Mouse (Mus musculus): ENCODE measurements around the gene Setmar. TPM values are rescaled to one million over a fixed set of nuclear protein-coding genes. Genes with fewer than 3 reads are reported as not detected.
"Not testable (repeated sequence)": the region's sequence is repeated elsewhere in the genome, so short reads cannot be mapped to it uniquely, and the experiment has no call there.

The Setmar gene
- polyA plus RNA-seq (2012; ENCODE audit: insufficient read depth, insufficient read length, missing spikeins) = 4.4 and 5.2 TPM in 2 replicates

DNA sequence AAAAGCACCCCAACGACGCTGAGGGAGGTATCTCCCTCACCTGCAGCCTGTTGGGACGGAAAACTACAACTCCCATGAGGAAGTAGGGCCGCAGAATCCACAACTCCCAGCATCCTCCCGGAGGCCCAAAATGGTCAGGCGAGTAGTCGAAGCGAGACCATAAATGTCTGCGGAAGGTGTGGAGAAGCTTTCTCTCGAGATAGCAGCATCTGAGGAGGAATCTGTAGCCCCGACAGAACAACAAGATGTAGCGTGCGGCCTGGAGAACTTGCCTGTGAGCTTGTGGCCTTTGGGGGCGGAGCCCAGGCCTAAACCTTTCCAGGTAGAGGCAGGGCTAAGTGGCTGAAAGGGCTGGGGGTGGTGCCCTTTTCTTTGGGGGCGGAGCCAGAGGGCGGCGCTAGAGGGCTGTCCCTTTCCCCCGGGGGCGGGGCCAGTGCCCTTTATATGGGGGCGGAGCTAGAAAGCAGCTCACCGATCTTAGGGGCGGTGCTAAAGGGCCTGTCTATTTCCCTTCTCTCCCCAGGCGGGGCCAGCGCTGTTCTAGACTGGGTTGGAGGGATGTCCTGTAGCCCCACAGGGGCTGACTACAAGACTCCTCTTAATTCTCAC is at the start of gene Setmar:
TSS of gene Setmar (plus strand) at position 128 of the 609 bp plus-strand sequence.
- no peak for TF ChIP-seq CTCF (IDR thresholded peaks at IDR 0.05; ENCODE audit: low read depth, low read length)
- no peak for TF ChIP-seq POLR2A (IDR thresholded peaks at IDR 0.05; ENCODE audit: borderline replicate concordance, low read depth, low read length)
- Histone ChIP-seq H3K27ac (ENCODE audit: insufficient read depth, low read depth, low read length) (peak within 1 kb of the TSS; percentile 59), H3K4me3 (ENCODE audit: insufficient read depth, low read length) (peak within 1 kb of the TSS; percentile 66), H3K4me1 (ENCODE audit: control insufficient read depth, insufficient read depth, low read length) (no peaks in the 10 kb centered on the region)

- H3K4me1 ChIP-seq (ENCODE audit: control insufficient read depth, insufficient read depth, low read length) = no peaks in the 10 kb centered on the region
- no peak overlapping the region for H3K4me3 ChIP-seq (ENCODE audit: insufficient read depth, low read length)
- no peak overlapping the region for H3K27ac ChIP-seq (ENCODE audit: insufficient read depth, low read depth, low read length)
- TF ChIP-seq POLR2A (IDR thresholded peaks at IDR 0.05; ENCODE audit: borderline replicate concordance, low read depth, low read length) (no peak), CTCF (IDR thresholded peaks at IDR 0.05; ENCODE audit: low read depth, low read length) (no peak)
Observed at GRCm38 (mm10) chr6:108021646-108022045, 43.2 kb upstream of the Setmar start.

DNA sequence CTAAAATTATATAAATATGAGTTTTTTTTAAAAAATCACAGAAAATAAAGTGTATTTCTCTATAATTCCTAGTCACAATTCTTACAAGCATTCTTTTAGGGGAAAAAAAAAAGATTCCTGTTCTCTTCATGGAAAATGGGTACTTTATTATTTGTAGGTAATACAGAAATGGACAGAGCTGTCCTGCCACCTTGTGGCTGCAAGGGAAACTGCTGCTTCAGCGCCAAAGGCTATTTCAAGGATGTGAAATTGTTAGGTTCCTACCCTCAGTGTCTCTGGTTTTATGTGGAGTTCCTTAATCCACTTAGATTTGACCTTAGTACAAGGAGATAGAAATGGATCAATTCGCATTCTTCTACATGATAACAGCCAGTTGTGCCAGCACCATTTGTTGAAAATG is 9.8 kb upstream of the Setmar start:
- not testable (repeated sequence) for H3K27ac ChIP-seq (ENCODE audit: insufficient read depth, low read depth, low read length); H3K4me3 ChIP-seq (ENCODE audit: insufficient read depth, low read length); H3K4me1 ChIP-seq (ENCODE audit: control insufficient read depth, insufficient read depth, low read length)
- peak; percentile 40; the same call in 1 of the 2 replicates for TF ChIP-seq CTCF (IDR thresholded peaks at IDR 0.05; ENCODE audit: low read depth, low read length)

GRCm38 (mm10) chr6:108055946-108056345 is 8.9 kb upstream of the Setmar start:
- no peak for TF ChIP-seq CTCF (IDR thresholded peaks at IDR 0.05; ENCODE audit: low read depth, low read length)
- H3K4me1 ChIP-seq (ENCODE audit: control insufficient read depth, insufficient read depth, low read length) = no peaks in the 10 kb centered on the region
- H3K4me3 ChIP-seq (ENCODE audit: insufficient read depth, low read length) = no peak overlapping the region
- H3K27ac ChIP-seq (ENCODE audit: insufficient read depth, low read depth, low read length) = no peak overlapping the region

- TF ChIP-seq CTCF (IDR thresholded peaks at IDR 0.05; ENCODE audit: low read depth, low read length) = no peak
- no peak for TF ChIP-seq POLR2A (IDR thresholded peaks at IDR 0.05; ENCODE audit: borderline replicate concordance, low read depth, low read length)
- H3K27ac ChIP-seq (ENCODE audit: insufficient read depth, low read depth, low read length) = no peak overlapping the region
- H3K4me3 ChIP-seq (ENCODE audit: insufficient read depth, low read length) = no peak overlapping the region
- no peaks in the 10 kb centered on the region for H3K4me1 ChIP-seq (ENCODE audit: control insufficient read depth, insufficient read depth, low read length)
Observed at GRCm38 (mm10) chr6:108057353-108057752, 7.5 kb upstream of the Setmar start.

DNA sequence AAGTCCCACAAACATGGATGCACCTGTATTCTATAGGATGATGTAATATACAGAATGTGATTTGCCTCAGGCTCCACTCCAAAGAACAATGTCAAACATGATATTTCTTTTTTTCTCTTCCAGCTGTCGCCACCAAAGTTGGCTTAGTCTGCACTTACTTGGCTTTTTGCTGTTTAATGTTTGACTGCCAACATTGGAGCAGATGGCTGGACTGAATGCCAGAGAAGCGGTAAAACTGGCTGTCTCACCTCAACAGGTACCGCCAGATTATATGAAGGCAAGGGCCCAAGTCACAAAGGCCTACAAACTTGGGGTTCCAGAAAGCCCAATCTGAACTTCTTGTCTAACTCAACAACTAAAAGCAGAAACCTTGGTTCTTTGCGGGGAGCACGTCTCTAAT is 6.8 kb upstream of the Setmar start:
- Histone ChIP-seq H3K4me1 (ENCODE audit: control insufficient read depth, insufficient read depth, low read length) (no peaks in the 10 kb centered on the region), H3K27ac (ENCODE audit: insufficient read depth, low read depth, low read length) (no peak overlapping the region), H3K4me3 (ENCODE audit: insufficient read depth, low read length) (no peak overlapping the region)
- no peak for TF ChIP-seq CTCF (IDR thresholded peaks at IDR 0.05; ENCODE audit: low read depth, low read length)
- no peak for TF ChIP-seq POLR2A (IDR thresholded peaks at IDR 0.05; ENCODE audit: borderline replicate concordance, low read depth, low read length)

DNA sequence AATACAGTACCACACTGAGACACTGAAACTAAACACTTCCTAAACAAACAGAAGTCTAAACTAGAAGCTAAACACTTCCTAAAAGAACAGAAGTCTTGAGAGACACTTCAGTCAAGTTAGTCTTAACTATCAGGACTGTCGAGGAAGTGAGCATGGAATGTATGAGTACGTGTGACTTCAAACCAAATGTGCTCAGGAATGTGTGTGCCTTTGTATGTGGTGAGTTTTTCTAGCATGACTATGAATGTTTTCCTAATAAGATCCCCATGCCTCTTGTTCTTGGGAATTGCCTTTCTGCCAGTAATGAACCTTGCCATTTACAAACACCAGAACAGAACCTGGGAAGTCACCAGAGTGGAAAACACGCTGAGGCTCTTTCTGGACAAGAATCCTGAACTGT is 3.7 kb upstream of the Setmar start:
- TF ChIP-seq POLR2A (IDR thresholded peaks at IDR 0.05; ENCODE audit: borderline replicate concordance, low read depth, low read length) (no peak), CTCF (IDR thresholded peaks at IDR 0.05; ENCODE audit: low read depth, low read length) (no peak)
- H3K4me1 ChIP-seq (ENCODE audit: control insufficient read depth, insufficient read depth, low read length) = no peaks in the 10 kb centered on the region
- H3K4me3 ChIP-seq (ENCODE audit: insufficient read depth, low read length) = no peak overlapping the region
- no peak overlapping the region for H3K27ac ChIP-seq (ENCODE audit: insufficient read depth, low read depth, low read length)

- H3K27ac ChIP-seq (ENCODE audit: insufficient read depth, low read depth, low read length) = no peak overlapping the region
- TF ChIP-seq CTCF (IDR thresholded peaks at IDR 0.05; ENCODE audit: low read depth, low read length) = peak; percentile 88
- TF ChIP-seq POLR2A (IDR thresholded peaks at IDR 0.05; ENCODE audit: borderline replicate concordance, low read depth, low read length) = no peak
- peak overlapping the region; percentile 66 for H3K4me3 ChIP-seq (ENCODE audit: insufficient read depth, low read length)
- no peaks in the 10 kb centered on the region for H3K4me1 ChIP-seq (ENCODE audit: control insufficient read depth, insufficient read depth, low read length)
Observed at GRCm38 (mm10) chr6:108065583-108065982, 738 bp downstream of the Setmar start.

DNA sequence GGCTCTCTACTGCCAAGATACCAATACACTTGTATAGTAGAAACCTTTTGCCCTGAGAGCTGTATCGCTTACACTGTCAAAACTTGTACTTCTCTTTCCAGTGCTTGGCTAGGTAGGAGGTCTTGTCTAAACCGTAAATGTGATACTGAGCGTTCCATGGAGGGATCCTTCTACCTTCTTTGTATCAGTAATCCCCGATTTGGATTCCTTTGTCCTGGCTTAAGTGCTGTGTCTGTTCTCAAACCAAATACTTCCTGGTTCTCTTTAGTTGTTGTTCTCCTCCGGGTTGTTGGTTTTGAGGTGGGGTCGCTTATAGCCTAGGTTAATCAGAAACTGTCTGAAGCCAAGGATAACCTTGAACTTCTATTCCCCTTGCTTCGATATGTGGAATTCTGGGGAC is 6.1 kb downstream of the Setmar start:
- H3K4me1 ChIP-seq (ENCODE audit: control insufficient read depth, insufficient read depth, low read length) = no peaks in the 10 kb centered on the region
- H3K4me3 ChIP-seq (ENCODE audit: insufficient read depth, low read length) = no peak overlapping the region
- TF ChIP-seq POLR2A (IDR thresholded peaks at IDR 0.05; ENCODE audit: borderline replicate concordance, low read depth, low read length) (no peak), CTCF (IDR thresholded peaks at IDR 0.05; ENCODE audit: low read depth, low read length) (no peak)
- no peak overlapping the region for H3K27ac ChIP-seq (ENCODE audit: insufficient read depth, low read depth, low read length)

- no peak overlapping the region for H3K27ac ChIP-seq (ENCODE audit: insufficient read depth, low read depth, low read length)
- TF ChIP-seq POLR2A (IDR thresholded peaks at IDR 0.05; ENCODE audit: borderline replicate concordance, low read depth, low read length) (no peak), CTCF (IDR thresholded peaks at IDR 0.05; ENCODE audit: low read depth, low read length) (no peak)
- no peaks in the 10 kb centered on the region for H3K4me1 ChIP-seq (ENCODE audit: control insufficient read depth, insufficient read depth, low read length)
- H3K4me3 ChIP-seq (ENCODE audit: insufficient read depth, low read length) = no peak overlapping the region
Observed at GRCm38 (mm10) chr6:108073071-108073470, 8.2 kb downstream of the Setmar start.

GRCm38 (mm10) chr6:108073931-108074330 is 9.1 kb downstream of the Setmar start:
- TF ChIP-seq POLR2A (IDR thresholded peaks at IDR 0.05; ENCODE audit: borderline replicate concordance, low read depth, low read length) (no peak), CTCF (IDR thresholded peaks at IDR 0.05; ENCODE audit: low read depth, low read length) (no peak)
- no peak overlapping the region for H3K27ac ChIP-seq (ENCODE audit: insufficient read depth, low read depth, low read length)
- H3K4me1 ChIP-seq (ENCODE audit: control insufficient read depth, insufficient read depth, low read length) = no peaks in the 10 kb centered on the region
- H3K4me3 ChIP-seq (ENCODE audit: insufficient read depth, low read length) = no peak overlapping the region
